Mouse (Mus musculus) thymus, adult 2 months (tissue): ENCODE data around the gene Gm9844. TPM values are rescaled to one million over a fixed set of nuclear protein-coding genes. Genes with fewer than 3 reads are reported as not detected.

Experiments used
- DNase-seq: peaks from one replicate; pipeline ENCODE4 v3.0.0; 2021
- H3K27ac ChIP-seq: fragments of 200-500 bp; 2 replicates; pipeline ENCODE4 v1.5.1; 2012; ENCODE audit warnings: low read length, control low read depth; ENCODE audit not compliant: control insufficient read depth, insufficient read depth
- H3K27me3 ChIP-seq: fragments of 200-500 bp; 2 replicates; pipeline ENCODE4 v1.6.1; 2012; ENCODE audit warnings: mild to moderate bottlenecking, low read length, moderate library complexity, mixed read lengths; ENCODE audit not compliant: control insufficient read depth, insufficient read depth
- H3K36me3 ChIP-seq: fragments of 200-500 bp; 2 replicates; pipeline ENCODE4 v1.6.1; 2012; ENCODE audit warnings: mild to moderate bottlenecking, low read length, moderate library complexity; ENCODE audit not compliant: control insufficient read depth, insufficient read depth
- H3K4me1 ChIP-seq: fragments of 200-500 bp; replicated peaks from 2 replicates; pipeline ENCODE4 v1.6.1; 2012; ENCODE audit warnings: low read length; ENCODE audit not compliant: control insufficient read depth, insufficient read depth
- H3K4me3 ChIP-seq: fragments of 200-500 bp; 2 replicates; pipeline ENCODE4 v1.5.1; 2012; ENCODE audit warnings: mild to moderate bottlenecking, low read length, control low read depth, moderate library complexity; ENCODE audit not compliant: control insufficient read depth, insufficient read depth
- CTCF ChIP-seq: fragments of 200-500 bp; IDR thresholded peaks from 2 replicates; pipeline ENCODE4 v1.5.1; 2012; ENCODE audit warnings: mild to moderate bottlenecking, control low read depth, low read length, moderate library complexity, borderline replicate concordance; ENCODE audit not compliant: control insufficient read depth, poor library complexity, insufficient read depth; ENCODE audit errors: extremely low read depth
- POLR2A ChIP-seq: fragments of 200-500 bp; IDR thresholded peaks from 2 replicates; pipeline ENCODE4 v1.6.1; 2012; ENCODE audit warnings: mild to moderate bottlenecking, low read length, control low read depth, moderate library complexity; ENCODE audit not compliant: control insufficient read depth, poor library complexity, insufficient read depth; ENCODE audit errors: extremely low read depth
- WGBS: fragments of 180-500 bp; shearing (Covaris S2); methylation state at CpG from one replicate; pipeline ENCODE4 v1.1.7; 2018; 5-methylcytosine and 5-hydroxymethylcytosine counted together
- polyA plus RNA-seq: library from polyadenylated mRNA; depleted of rRNA; stranded (reverse); fragments of >200 nt; gene quantifications from 2 replicates; pipeline ENCODE4 v1.2.3, GENCODE M21; 2012

Gm9844 gene
- polyA plus RNA-seq, 1 experiment = 6.4 TPM

DNA sequence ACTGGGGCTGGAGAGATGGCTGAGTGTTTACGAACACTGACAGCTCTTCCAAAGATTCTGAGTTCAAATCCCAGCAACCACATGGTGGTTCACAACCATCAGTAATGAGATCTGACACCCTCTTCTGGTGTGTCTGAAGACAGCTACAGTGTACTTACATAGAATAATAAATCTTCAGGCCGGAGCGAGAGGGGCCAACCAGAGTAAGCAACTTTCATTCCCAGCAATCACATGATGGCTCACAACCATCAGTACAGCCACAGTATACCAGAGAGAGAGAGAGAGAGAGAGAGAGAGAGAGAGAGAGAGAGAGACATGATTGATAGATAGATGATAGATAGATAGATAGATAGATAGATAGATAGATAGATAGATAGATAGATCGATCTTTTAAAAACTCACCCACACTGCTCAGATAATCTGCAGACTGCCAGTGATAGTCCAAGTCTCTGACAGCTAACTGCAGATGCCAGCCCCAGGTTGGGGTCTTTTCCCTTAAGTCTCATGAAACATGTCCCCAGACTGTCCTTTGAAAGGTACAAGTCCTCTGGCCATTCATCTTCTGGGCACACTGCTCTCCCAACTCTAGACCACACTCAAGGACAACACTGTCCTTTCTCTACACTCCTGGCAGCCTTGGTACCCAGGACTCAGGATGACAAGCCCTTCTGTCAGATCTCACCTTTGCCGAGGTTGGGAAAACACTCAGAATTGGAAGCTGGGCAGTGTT, 10.3 kb upstream of the Gm9844 start:
- H3K36me3 ChIP-seq = no peaks in the 10 kb centered on the region
- TF ChIP-seq CTCF (no peak), POLR2A (no peak)
- H3K4me1 ChIP-seq = 0 out of 2 replicates have a peak, but pooled peaks cover 3% of the 10 kb centered on the region
- no peak overlapping the region for H3K27ac ChIP-seq
- no peaks in the 10 kb centered on the region for H3K27me3 ChIP-seq
- no peak for DNase-seq
- no peak overlapping the region for H3K4me3 ChIP-seq
- WGBS = 91% methylated on average over 5 of the region's 5 CpGs

DNA sequence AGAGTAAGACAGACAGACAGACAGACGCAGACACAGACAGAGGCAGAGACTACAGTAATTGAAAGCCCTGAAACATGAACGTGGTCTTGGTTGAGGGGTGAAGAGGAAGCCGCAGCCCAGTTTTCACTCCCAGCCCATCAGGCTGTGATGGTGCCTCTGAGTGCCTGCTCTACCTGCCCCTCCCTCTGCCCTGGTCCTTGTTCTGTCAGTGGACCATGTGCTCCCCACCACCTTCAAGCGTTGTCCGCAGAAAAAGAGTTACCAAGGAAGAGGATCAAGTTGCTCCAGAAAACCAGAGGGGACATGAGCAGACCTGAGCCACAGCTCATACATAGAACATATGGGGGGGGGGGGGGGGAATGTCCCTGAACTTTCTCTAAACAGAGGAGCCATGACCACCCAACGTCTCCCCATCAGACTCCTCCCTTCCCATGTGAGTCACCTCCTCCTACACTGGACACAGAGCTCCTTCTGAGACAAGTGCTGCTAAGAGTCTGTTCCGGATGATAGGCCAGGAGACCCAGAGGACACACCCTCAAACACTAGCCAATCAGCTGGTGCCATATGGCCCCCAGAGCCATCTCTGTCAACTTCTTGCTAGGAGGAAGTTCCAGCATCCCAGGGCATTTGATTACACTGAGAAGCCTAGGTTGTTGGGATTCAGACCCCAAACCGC, 9.3 kb upstream of the Gm9844 start:
- no peak overlapping the region for H3K27ac ChIP-seq

DNA sequence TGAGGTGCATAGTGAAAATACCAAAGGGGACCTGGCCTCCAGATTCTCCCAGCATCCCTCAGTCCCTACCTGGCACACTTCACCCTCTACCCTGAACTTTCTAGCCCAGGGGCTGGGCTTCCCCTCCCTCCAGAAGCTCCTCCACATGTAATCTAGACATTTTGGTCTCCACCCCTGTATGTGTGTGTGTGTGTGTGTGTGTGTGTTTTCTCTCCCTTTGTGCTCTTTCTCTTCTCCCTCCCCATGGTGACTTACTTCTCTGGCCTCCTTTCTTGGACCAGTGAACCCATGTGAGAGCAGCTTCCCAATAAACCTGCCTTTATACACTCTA, 8.8 kb upstream of the Gm9844 start:
- TF ChIP-seq CTCF (no peak), POLR2A (no peak)
- Histone ChIP-seq H3K27ac (no peak overlapping the region), H3K4me3 (no peak overlapping the region), H3K4me1 (0 out of 2 replicates have a peak, but pooled peaks cover 3% of the 10 kb centered on the region), H3K36me3 (no peaks in the 10 kb centered on the region), H3K27me3 (no peaks in the 10 kb centered on the region)
- DNase-seq = no peak

More for the DNA sequence above, 9.3 kb upstream of the Gm9844 start:
- Histone ChIP-seq H3K27me3 (no peaks in the 10 kb centered on the region), H3K4me1 (0 out of 2 replicates have a peak, but pooled peaks cover 3% of the 10 kb centered on the region), H3K36me3 (no peaks in the 10 kb centered on the region), H3K4me3 (no peak overlapping the region)
- DNase-seq = no peak
- TF ChIP-seq CTCF (no peak), POLR2A (no peak)
- 62% methylated on average over 8 of the region's 8 CpGs for WGBS

DNA sequence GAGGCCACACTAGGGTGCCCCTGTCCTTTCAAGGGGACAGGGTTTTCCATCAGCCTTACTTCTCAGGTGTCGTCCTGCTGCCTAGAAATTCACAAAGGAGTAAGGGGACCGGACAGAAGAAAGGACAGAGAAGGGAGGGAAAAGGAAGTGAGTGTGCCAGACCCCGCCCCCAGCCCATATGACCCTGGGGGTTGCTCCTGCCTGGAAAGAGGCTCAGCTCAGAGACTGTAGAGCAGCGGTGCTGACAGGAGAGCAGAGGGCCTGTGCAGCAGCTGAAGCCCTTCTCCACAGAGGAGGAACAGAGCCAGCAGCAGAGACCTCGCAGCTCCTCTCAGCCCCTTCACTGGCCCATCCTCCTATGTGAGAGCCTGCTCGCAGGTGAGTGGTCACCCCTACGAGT, 8.3 kb upstream of the Gm9844 start:
- 74% methylated on average over 7 of the region's 7 CpGs for WGBS
- H3K27ac ChIP-seq = no peak overlapping the region
- no peaks in the 10 kb centered on the region for H3K27me3 ChIP-seq
- TF ChIP-seq CTCF (no peak), POLR2A (no peak)
- H3K36me3 ChIP-seq = no peaks in the 10 kb centered on the region
- no peak for DNase-seq
- 0 out of 2 replicates have a peak, but pooled peaks cover 3% of the 10 kb centered on the region for H3K4me1 ChIP-seq
- no peak overlapping the region for H3K4me3 ChIP-seq

DNA sequence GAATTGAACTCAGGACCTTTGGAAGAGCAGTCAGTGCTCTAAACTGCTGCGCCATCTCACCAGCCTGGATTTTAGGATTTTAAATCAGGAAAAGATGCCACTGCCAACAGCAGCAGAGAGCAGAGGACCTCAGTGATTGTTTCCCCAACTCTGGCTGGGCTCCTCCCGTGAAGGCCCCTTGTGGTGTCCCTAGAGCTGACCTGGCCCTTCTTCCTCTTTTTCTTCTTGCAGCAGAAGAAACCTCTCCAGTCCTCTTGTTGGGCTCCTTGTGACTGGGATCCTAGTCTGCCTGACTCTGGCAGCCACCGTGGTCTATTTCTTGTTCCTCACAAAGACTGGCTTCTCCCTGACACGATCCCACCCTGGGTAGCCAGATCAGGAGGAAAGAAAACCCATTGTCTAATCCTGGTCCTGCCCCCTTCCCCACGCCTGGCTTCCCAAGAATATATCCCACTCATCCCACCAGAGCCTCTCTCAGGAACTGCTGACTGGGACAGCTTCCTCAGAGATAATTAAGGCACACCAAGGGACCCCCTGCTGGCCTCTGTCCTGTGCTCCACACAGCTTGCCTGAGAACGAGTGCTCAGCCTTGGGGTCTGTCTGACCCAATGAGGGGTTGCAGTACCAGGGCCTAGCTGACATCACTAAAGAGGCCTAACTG, 5.4 kb upstream of the Gm9844 start:
- Histone ChIP-seq H3K4me3 (no peak overlapping the region), H3K27me3 (no peaks in the 10 kb centered on the region), H3K27ac (no peak overlapping the region), H3K36me3 (no peaks in the 10 kb centered on the region), H3K4me1 (no peaks in the 10 kb centered on the region)
- WGBS = 54% methylated on average over 6 of the region's 6 CpGs
- TF ChIP-seq POLR2A (no peak), CTCF (no peak)
- no peak for DNase-seq

DNA sequence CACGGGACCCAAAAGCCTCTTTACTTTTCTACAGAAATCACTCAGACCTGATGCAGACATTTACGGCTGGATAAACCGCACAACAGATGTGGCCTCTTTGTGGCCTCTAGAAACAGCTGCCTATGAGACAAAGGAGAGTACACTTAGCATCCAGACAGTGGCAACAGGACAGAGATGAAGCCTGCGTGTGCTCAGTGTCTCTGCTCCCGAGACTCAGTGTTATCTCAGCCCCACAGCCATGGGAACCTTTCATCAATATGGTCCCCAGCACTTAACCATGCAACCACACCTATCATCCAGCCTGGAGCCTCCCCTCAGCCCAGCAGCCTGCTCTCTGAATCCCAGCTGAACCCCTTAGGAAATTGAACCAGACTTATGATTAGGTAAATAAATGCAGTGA, 2.8 kb upstream of the Gm9844 start:
- WGBS = 86% methylated on average over 5 of the region's 5 CpGs
- H3K4me3 ChIP-seq = no peak overlapping the region
- no peak for TF ChIP-seq CTCF
- TF ChIP-seq POLR2A = no peak
- H3K27me3 ChIP-seq = no peaks in the 10 kb centered on the region
- H3K27ac ChIP-seq = no peak overlapping the region
- no peaks in the 10 kb centered on the region for H3K36me3 ChIP-seq
- no peaks in the 10 kb centered on the region for H3K4me1 ChIP-seq
- no peak for DNase-seq

DNA sequence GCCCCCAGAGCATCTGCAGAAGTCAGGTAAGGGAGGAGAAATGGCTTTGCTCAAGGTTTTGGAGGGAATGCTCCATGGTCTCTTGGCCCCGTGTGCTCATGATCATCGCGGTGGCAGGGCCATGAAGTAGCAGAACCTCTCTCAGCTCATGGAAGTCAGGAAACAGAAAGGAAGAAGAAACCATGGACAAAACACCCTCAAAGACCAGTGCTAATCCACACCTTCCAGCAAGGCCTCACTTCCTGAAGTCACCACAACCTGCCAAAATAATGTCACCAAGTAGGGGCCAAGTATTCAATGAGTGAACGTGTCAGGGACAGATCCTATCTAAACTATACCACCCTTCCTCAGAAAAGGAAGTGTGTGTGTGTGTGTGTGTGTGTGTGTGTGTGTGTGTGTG, 840 bp downstream of the Gm9844 start:
- Histone ChIP-seq H3K4me1 (no peaks in the 10 kb centered on the region), H3K36me3 (no peaks in the 10 kb centered on the region), H3K27me3 (no peaks in the 10 kb centered on the region), H3K27ac (no peak overlapping the region), H3K4me3 (no peak overlapping the region)
- no peak for TF ChIP-seq CTCF
- no peak for TF ChIP-seq POLR2A
- DNase-seq = no peak
- WGBS = 37% methylated on average over 4 of the region's 4 CpGs
